Mouse (Mus musculus): Measurements from ENCODE around the gene Jsrp1. TPM values are rescaled to one million over a fixed set of nuclear protein-coding genes. Genes with fewer than 3 reads are reported as not detected.

The Jsrp1 gene
- polyA plus RNA-seq, 1 experiment, result 1.2 TPM

- peaks cover 10% of the 10 kb centered on the region for H3K4me1 ChIP-seq (ENCODE audit: control insufficient read depth, insufficient read depth, low read length)
- H3K4me3 ChIP-seq (ENCODE audit: control insufficient read depth, low read depth, low read length), result no peak overlapping the region; the same call in 1 of the 2 replicates
- no peak for TF ChIP-seq POLR2A (IDR thresholded peaks at IDR 0.05; ENCODE audit: control insufficient read depth, low read depth, low read length)
- no peak for TF ChIP-seq CTCF (IDR thresholded peaks at IDR 0.05; ENCODE audit: control insufficient read depth, insufficient read depth, insufficient replicate concordance, low read depth, low read length)
- no peak overlapping the region for H3K27ac ChIP-seq (ENCODE audit: control insufficient read depth, insufficient read depth, low read depth, low read length)
- H3K36me3 ChIP-seq (ENCODE audit: control insufficient read depth, insufficient read depth, low read length), result no peaks in the 10 kb centered on the region
- H3K27me3 ChIP-seq (ENCODE audit: control insufficient read depth, insufficient read depth, low read length), result no peaks in the 10 kb centered on the region
Measured at GRCm38 (mm10) chr10:80843087-80843930, 30.0 kb upstream of the Jsrp1 start.

DNA sequence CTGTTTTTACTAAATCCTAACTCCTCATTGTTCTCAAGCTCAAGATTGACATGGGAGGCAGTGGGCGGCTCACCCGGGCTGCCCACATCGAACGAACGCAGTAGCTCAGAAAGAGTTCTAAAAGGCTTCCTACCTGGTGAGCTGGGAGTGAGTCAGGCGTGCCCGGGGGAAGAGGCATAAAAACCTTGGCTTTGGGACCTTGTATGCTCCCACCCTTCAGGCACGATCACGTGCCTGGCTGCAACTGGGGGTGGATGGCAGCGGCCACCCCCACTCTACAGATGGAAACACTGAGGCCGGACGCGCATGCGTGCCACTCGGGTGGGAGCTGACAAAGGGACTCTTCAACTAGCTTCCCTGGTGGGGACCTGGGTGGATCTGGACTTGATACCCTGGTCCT is 29.0 kb upstream of the Jsrp1 start:
- Histone ChIP-seq H3K36me3 (ENCODE audit: control insufficient read depth, insufficient read depth, low read length) (no peaks in the 10 kb centered on the region), H3K4me1 (ENCODE audit: control insufficient read depth, insufficient read depth, low read length) (peaks cover 10% of the 10 kb centered on the region), H3K27ac (ENCODE audit: control insufficient read depth, insufficient read depth, low read depth, low read length) (no peak overlapping the region), H3K27me3 (ENCODE audit: control insufficient read depth, insufficient read depth, low read length) (no peaks in the 10 kb centered on the region), H3K4me3 (ENCODE audit: control insufficient read depth, low read depth, low read length) (no peak overlapping the region)
- TF ChIP-seq POLR2A (IDR thresholded peaks at IDR 0.05; ENCODE audit: control insufficient read depth, low read depth, low read length) (no peak), CTCF (IDR thresholded peaks at IDR 0.05; ENCODE audit: control insufficient read depth, insufficient read depth, insufficient replicate concordance, low read depth, low read length) (no peak)

GRCm38 (mm10) chr10:80841685-80842084 is 28.4 kb upstream of the Jsrp1 start:
- Histone ChIP-seq H3K36me3 (ENCODE audit: control insufficient read depth, insufficient read depth, low read length) (no peaks in the 10 kb centered on the region), H3K27me3 (ENCODE audit: control insufficient read depth, insufficient read depth, low read length) (no peaks in the 10 kb centered on the region), H3K4me1 (ENCODE audit: control insufficient read depth, insufficient read depth, low read length) (peaks cover 15% of the 10 kb centered on the region), H3K27ac (ENCODE audit: control insufficient read depth, insufficient read depth, low read depth, low read length) (no peak overlapping the region), H3K4me3 (ENCODE audit: control insufficient read depth, low read depth, low read length) (no peak overlapping the region)
- no peak for TF ChIP-seq CTCF (IDR thresholded peaks at IDR 0.05; ENCODE audit: control insufficient read depth, insufficient read depth, insufficient replicate concordance, low read depth, low read length)
- no peak for TF ChIP-seq POLR2A (IDR thresholded peaks at IDR 0.05; ENCODE audit: control insufficient read depth, low read depth, low read length)

DNA sequence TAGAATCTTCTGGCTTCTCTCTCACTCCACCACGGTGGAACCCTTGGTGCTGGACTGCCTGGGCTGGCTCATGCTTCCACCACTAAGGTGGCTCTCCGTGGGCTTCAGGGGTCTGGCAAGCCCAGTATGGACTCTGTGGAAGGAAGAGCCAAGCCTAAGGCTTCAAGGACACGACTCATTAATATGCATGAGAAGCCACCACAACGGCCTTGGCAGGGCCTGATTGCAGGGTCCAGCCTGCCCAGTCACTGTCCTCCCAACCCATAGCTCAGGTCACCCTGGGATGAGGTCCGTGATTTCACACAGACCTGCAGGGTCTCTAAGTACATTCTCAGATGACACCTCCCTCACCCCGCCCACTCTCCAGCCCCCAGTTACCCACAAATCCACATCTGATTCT is 26.6 kb upstream of the Jsrp1 start:
- peaks cover 25% of the 10 kb centered on the region for H3K4me1 ChIP-seq (ENCODE audit: control insufficient read depth, insufficient read depth, low read length)
- H3K36me3 ChIP-seq (ENCODE audit: control insufficient read depth, insufficient read depth, low read length), result no peaks in the 10 kb centered on the region
- no peak overlapping the region for H3K4me3 ChIP-seq (ENCODE audit: control insufficient read depth, low read depth, low read length)
- H3K27ac ChIP-seq (ENCODE audit: control insufficient read depth, insufficient read depth, low read depth, low read length), result no peak overlapping the region
- no peak for TF ChIP-seq POLR2A (IDR thresholded peaks at IDR 0.05; ENCODE audit: control insufficient read depth, low read depth, low read length)
- no peak for TF ChIP-seq CTCF (IDR thresholded peaks at IDR 0.05; ENCODE audit: control insufficient read depth, insufficient read depth, insufficient replicate concordance, low read depth, low read length)
- no peaks in the 10 kb centered on the region for H3K27me3 ChIP-seq (ENCODE audit: control insufficient read depth, insufficient read depth, low read length)

DNA sequence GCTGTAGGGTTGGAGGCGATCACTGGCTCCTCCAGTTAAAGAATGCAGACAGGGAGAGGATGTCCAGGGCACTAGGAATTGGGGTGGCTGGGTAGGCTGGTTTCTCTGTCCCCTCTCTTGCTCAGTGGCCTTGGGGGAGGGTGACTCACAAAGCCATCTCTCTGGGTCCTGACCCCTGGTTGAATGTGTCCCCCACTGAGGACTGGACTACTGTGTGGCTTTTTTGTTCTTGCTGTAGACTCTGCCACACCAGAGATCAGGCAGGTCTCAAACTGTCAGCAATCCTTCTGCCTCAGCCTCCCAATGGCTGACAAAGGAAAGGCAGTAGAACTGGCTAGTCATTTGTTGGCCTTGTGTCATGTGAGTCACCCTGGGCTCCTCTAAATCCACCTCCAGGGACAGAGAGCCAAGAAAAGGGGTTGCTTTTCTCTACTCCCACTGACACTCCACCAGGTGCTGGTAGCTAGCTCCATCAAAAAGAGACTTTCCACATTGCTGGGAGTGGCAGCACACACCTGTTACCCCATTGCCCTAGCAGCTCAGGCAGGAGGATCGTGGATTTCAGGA is 25.1 kb upstream of the Jsrp1 start:
- peaks cover 23% of the 10 kb centered on the region for H3K4me1 ChIP-seq (ENCODE audit: control insufficient read depth, insufficient read depth, low read length)

DNA sequence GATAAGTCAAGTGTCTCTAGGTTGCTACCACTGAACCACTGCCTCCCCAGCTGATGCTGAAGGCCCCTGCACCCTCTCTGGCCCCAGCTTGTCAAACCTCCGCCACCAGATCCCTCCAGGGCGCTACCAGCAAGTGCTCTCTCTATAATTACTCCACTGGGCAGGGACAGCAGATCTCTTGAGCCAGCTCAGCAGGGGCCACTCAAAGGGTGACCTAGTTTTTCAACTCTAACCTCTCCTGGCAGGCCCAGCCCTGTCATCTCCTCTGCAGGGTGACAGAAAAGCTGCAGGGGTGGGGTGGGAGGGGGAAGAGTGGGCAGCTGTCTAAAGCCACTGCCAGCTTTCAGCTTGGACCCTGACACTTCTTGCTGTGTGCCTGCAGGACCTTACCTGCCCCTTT is 24.5 kb upstream of the Jsrp1 start:
- TF ChIP-seq CTCF (IDR thresholded peaks at IDR 0.05; ENCODE audit: control insufficient read depth, insufficient read depth, insufficient replicate concordance, low read depth, low read length), result no peak
- TF ChIP-seq POLR2A (IDR thresholded peaks at IDR 0.05; ENCODE audit: control insufficient read depth, low read depth, low read length), result no peak
- Histone ChIP-seq H3K4me1 (ENCODE audit: control insufficient read depth, insufficient read depth, low read length) (peaks cover 22% of the 10 kb centered on the region), H3K27ac (ENCODE audit: control insufficient read depth, insufficient read depth, low read depth, low read length) (no peak overlapping the region), H3K4me3 (ENCODE audit: control insufficient read depth, low read depth, low read length) (no peak overlapping the region), H3K36me3 (ENCODE audit: control insufficient read depth, insufficient read depth, low read length) (no peaks in the 10 kb centered on the region), H3K27me3 (ENCODE audit: control insufficient read depth, insufficient read depth, low read length) (no peaks in the 10 kb centered on the region)

More for the DNA sequence above, 25.1 kb upstream of the Jsrp1 start:
- Histone ChIP-seq H3K36me3 (ENCODE audit: control insufficient read depth, insufficient read depth, low read length) (no peaks in the 10 kb centered on the region), H3K4me3 (ENCODE audit: control insufficient read depth, low read depth, low read length) (no peak overlapping the region), H3K27ac (ENCODE audit: control insufficient read depth, insufficient read depth, low read depth, low read length) (no peak overlapping the region), H3K27me3 (ENCODE audit: control insufficient read depth, insufficient read depth, low read length) (no peaks in the 10 kb centered on the region)
- no peak for TF ChIP-seq POLR2A (IDR thresholded peaks at IDR 0.05; ENCODE audit: control insufficient read depth, low read depth, low read length)
- no peak for TF ChIP-seq CTCF (IDR thresholded peaks at IDR 0.05; ENCODE audit: control insufficient read depth, insufficient read depth, insufficient replicate concordance, low read depth, low read length)

DNA sequence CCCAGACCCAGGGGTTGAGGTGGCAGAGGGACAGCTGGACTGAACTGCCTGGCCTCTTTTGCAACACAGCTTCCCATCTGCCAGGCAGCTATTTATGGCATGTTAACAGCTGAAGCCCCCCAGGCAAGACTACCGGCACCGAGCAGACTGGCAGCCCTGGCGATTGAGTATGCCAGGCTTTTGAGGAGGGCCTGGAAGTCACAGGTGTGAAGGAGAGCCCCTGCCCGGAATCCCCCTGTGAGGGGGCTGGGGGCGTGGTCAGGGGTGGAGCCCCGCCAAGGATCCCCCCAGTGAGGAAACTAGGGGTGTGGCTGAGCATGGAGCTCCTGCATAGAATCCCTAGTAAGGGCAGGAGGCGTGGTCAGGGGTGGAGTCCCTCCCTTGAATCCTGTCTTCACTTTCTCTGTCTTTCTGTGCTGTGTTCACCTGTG is 23.7 kb upstream of the Jsrp1 start:
- Histone ChIP-seq H3K4me1 (ENCODE audit: control insufficient read depth, insufficient read depth, low read length) (peaks cover 22% of the 10 kb centered on the region), H3K36me3 (ENCODE audit: control insufficient read depth, insufficient read depth, low read length) (no peaks in the 10 kb centered on the region), H3K27me3 (ENCODE audit: control insufficient read depth, insufficient read depth, low read length) (no peaks in the 10 kb centered on the region), H3K4me3 (ENCODE audit: control insufficient read depth, low read depth, low read length) (no peak overlapping the region), H3K27ac (ENCODE audit: control insufficient read depth, insufficient read depth, low read depth, low read length) (no peak overlapping the region)
- TF ChIP-seq CTCF (IDR thresholded peaks at IDR 0.05; ENCODE audit: control insufficient read depth, insufficient read depth, insufficient replicate concordance, low read depth, low read length) (no peak), POLR2A (IDR thresholded peaks at IDR 0.05; ENCODE audit: control insufficient read depth, low read depth, low read length) (no peak)
